Mouse (Mus musculus): ENCODE measurements around the gene Gcnt7. TPM values are rescaled to one million over a fixed set of nuclear protein-coding genes. Genes with fewer than 3 reads are reported as not detected.

Gene Gcnt7
- polyA plus RNA-seq, 1 experiment: not detected

DNA sequence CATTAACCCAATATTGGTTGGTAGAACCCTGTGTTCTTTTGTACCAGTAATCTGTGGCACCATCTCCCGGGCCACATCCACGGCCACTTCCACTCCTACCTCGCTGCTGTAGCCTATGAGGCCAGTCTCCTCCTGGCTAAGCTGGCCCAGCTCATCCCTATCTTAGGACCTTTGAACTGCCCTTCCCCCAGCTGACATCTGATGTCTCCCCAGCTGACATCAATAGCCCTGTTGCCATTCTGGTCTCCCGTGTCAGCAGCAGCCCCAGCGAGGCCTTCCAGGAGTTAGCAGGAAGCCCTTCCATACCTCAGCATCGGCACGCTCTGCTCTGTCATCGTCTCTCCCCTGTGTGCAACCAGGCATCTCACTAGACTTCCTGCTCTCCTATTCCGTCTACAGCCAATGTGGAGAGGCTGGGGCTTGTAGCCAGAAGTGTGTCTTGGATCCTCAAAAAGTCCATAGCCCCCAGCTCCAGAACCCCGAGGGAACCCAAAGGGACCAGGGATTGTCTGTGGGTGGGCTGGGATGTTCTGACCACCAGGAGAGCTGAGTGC, 18.4 kb upstream of the Gcnt7 start:
- Histone ChIP-seq H3K4me1 (ENCODE audit: control insufficient read depth, insufficient read depth, insufficient read length) (no peaks in the 10 kb centered on the region), H3K27me3 (ENCODE audit: control insufficient read depth, insufficient read depth, low read length) (no peaks in the 10 kb centered on the region), H3K4me3 (ENCODE audit: extremely low read depth, insufficient read depth, insufficient read length) (no peak overlapping the region), H3K27ac (ENCODE audit: insufficient read depth, low read length) (no peak overlapping the region), H3K36me3 (ENCODE audit: control insufficient read depth, insufficient read depth, low read length) (no peaks in the 10 kb centered on the region)
- DNase-seq (ENCODE audit: low read depth in 1 of 2, low spot score in 2 of 2): no peak
- no peak for TF ChIP-seq POLR2A (IDR thresholded peaks at IDR 0.05; ENCODE audit: low read depth, low read length)
- no peak for TF ChIP-seq CTCF (IDR thresholded peaks at IDR 0.05; ENCODE audit: extremely low read depth, insufficient read depth, insufficient read length, insufficient replicate concordance)
- WGBS: 23% methylated on average over 10 of the region's 10 CpGs

DNA sequence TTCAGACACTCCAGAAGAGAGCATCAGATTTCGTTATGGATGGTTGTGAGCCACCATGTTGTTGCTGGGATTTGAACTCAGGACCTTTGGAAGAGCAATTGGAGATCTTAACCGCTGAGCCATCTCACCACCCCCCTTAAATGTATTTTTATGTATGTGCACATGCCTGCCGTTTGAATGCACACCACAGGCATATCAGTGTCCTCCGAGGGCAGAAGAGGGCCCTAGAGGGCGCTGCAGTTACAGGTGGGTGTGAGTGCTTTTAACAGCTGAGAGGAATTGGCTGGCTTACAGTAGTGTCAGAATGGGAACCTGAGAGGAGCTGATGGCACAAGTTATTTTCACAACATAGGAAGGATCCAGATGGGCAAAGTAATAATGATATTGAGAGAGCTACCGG, 16.6 kb upstream of the Gcnt7 start:
- Histone ChIP-seq H3K27ac (ENCODE audit: insufficient read depth, low read length) (no peak overlapping the region), H3K4me3 (ENCODE audit: extremely low read depth, insufficient read depth, insufficient read length) (no peak overlapping the region), H3K4me1 (ENCODE audit: control insufficient read depth, insufficient read depth, insufficient read length) (no peaks in the 10 kb centered on the region), H3K27me3 (ENCODE audit: control insufficient read depth, insufficient read depth, low read length) (no peaks in the 10 kb centered on the region), H3K36me3 (ENCODE audit: control insufficient read depth, insufficient read depth, low read length) (peaks cover 1% of the 10 kb centered on the region; the same call in 1 of the 2 replicates)
- WGBS: 33% methylated on average over 6 of the region's 6 CpGs
- DNase-seq (ENCODE audit: low read depth in 1 of 2, low spot score in 2 of 2): peak; percentile 5 to 36
- TF ChIP-seq POLR2A (IDR thresholded peaks at IDR 0.05; ENCODE audit: low read depth, low read length) (no peak), CTCF (IDR thresholded peaks at IDR 0.05; ENCODE audit: extremely low read depth, insufficient read depth, insufficient read length, insufficient replicate concordance) (peak; percentile 20; the same call in 1 of the 2 replicates)

DNA sequence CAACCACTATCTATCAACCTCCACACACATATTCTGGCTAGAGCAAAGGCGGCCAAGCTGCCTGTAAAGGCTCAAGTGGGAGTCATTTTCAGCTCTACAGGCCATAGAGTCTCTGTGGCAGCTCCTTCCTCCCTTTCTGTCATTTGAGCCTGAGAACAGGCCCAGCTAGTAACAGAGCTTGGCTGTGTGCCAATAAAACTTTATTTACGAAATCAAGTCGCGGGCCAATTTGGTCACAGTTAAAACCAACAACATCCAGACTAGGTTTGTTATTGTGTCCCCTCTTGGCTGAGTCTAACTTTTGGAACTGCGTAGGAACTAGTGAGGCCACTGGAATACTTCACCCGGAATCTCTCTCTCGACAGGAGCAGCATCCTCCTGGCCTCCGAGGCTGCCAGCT, 15.2 kb upstream of the Gcnt7 start:
- 79% methylated on average over 8 of the region's 8 CpGs for WGBS
- Histone ChIP-seq H3K27ac (ENCODE audit: insufficient read depth, low read length) (no peak overlapping the region), H3K4me3 (ENCODE audit: extremely low read depth, insufficient read depth, insufficient read length) (no peak overlapping the region), H3K4me1 (ENCODE audit: control insufficient read depth, insufficient read depth, insufficient read length) (no peaks in the 10 kb centered on the region), H3K27me3 (ENCODE audit: control insufficient read depth, insufficient read depth, low read length) (no peaks in the 10 kb centered on the region), H3K36me3 (ENCODE audit: control insufficient read depth, insufficient read depth, low read length) (peaks cover 12% of the 10 kb centered on the region)
- DNase-seq (ENCODE audit: low read depth in 1 of 2, low spot score in 2 of 2): no peak
- TF ChIP-seq POLR2A (IDR thresholded peaks at IDR 0.05; ENCODE audit: low read depth, low read length): no peak
- no peak for TF ChIP-seq CTCF (IDR thresholded peaks at IDR 0.05; ENCODE audit: extremely low read depth, insufficient read depth, insufficient read length, insufficient replicate concordance)

GRCm38 (mm10) chr2:172472318-172472717, 13.9 kb upstream of the Gcnt7 start, which contains the start of gene Fam209:
Gene Fam209, plus strand, starts transcription at chr2:172472520.
- 94% methylated on average over 11 of the region's 11 CpGs for WGBS
- no peaks in the 10 kb centered on the region for H3K4me1 ChIP-seq (ENCODE audit: control insufficient read depth, insufficient read depth, insufficient read length)
- H3K27ac ChIP-seq (ENCODE audit: insufficient read depth, low read length): no peak within 1 kb of the TSS
- H3K4me3 ChIP-seq (ENCODE audit: extremely low read depth, insufficient read depth, insufficient read length): no peak within 1 kb of the TSS
- H3K36me3 ChIP-seq (ENCODE audit: control insufficient read depth, insufficient read depth, low read length): peaks cover 21% of the 10 kb centered on the region
- no peak for TF ChIP-seq POLR2A (IDR thresholded peaks at IDR 0.05; ENCODE audit: low read depth, low read length)
- no peak for TF ChIP-seq CTCF (IDR thresholded peaks at IDR 0.05; ENCODE audit: extremely low read depth, insufficient read depth, insufficient read length, insufficient replicate concordance)
- DNase-seq (ENCODE audit: low read depth in 1 of 2, low spot score in 2 of 2): no peak
- H3K27me3 ChIP-seq (ENCODE audit: control insufficient read depth, insufficient read depth, low read length): no peaks in the 10 kb centered on the region

DNA sequence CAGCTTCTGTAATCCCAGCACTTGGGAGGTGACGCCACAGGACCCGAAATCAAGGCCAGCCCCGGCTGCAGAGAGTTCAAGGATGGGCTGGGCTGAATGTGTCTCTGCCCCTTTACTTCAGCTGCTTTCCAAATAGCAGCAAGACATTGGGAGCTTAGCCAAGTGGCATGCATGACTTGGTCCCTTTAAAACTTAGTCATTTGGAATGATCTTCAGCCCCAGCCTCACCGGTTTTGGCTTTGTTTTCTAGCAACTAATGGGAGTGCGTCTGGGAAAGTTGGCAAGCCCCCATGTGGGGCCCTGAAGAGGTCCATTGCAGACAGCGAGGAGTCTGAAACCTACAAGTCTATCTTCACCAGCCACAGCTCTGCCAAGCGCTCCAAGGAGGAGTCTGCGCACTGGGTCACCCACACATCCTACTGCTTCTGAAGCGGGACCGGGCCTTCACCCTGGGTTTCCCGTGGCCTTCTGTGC, 10.0 kb upstream of the Gcnt7 start:
- Histone ChIP-seq H3K4me1 (ENCODE audit: control insufficient read depth, insufficient read depth, insufficient read length) (no peaks in the 10 kb centered on the region), H3K27me3 (ENCODE audit: control insufficient read depth, insufficient read depth, low read length) (no peaks in the 10 kb centered on the region), H3K27ac (ENCODE audit: insufficient read depth, low read length) (no peak overlapping the region), H3K36me3 (ENCODE audit: control insufficient read depth, insufficient read depth, low read length) (peaks cover 47% of the 10 kb centered on the region), H3K4me3 (ENCODE audit: extremely low read depth, insufficient read depth, insufficient read length) (no peak overlapping the region)
- TF ChIP-seq CTCF (IDR thresholded peaks at IDR 0.05; ENCODE audit: extremely low read depth, insufficient read depth, insufficient read length, insufficient replicate concordance) (no peak), POLR2A (IDR thresholded peaks at IDR 0.05; ENCODE audit: low read depth, low read length) (no peak)
- 94% methylated on average over 11 of the region's 11 CpGs for WGBS
- DNase-seq (ENCODE audit: low read depth in 1 of 2, low spot score in 2 of 2): no peak

- 95% methylated on average over 5 of the region's 5 CpGs for WGBS
- no peaks in the 10 kb centered on the region for H3K27me3 ChIP-seq (ENCODE audit: control insufficient read depth, insufficient read depth, low read length)
- no peak overlapping the region for H3K4me3 ChIP-seq (ENCODE audit: extremely low read depth, insufficient read depth, insufficient read length)
- DNase-seq (ENCODE audit: low read depth in 1 of 2, low spot score in 2 of 2): no peak
- TF ChIP-seq CTCF (IDR thresholded peaks at IDR 0.05; ENCODE audit: extremely low read depth, insufficient read depth, insufficient read length, insufficient replicate concordance): no peak
- TF ChIP-seq POLR2A (IDR thresholded peaks at IDR 0.05; ENCODE audit: low read depth, low read length): no peak
- no peak overlapping the region for H3K27ac ChIP-seq (ENCODE audit: insufficient read depth, low read length)
- H3K4me1 ChIP-seq (ENCODE audit: control insufficient read depth, insufficient read depth, insufficient read length): no peaks in the 10 kb centered on the region
- peaks cover 52% of the 10 kb centered on the region for H3K36me3 ChIP-seq (ENCODE audit: control insufficient read depth, insufficient read depth, low read length)
Measured at GRCm38 (mm10) chr2:172467206-172467605, 8.8 kb upstream of the Gcnt7 start.

GRCm38 (mm10) chr2:172466427-172467132, 8.2 kb upstream of the Gcnt7 start:
- Histone ChIP-seq H3K27me3 (ENCODE audit: control insufficient read depth, insufficient read depth, low read length) (no peaks in the 10 kb centered on the region), H3K27ac (ENCODE audit: insufficient read depth, low read length) (no peak overlapping the region), H3K36me3 (ENCODE audit: control insufficient read depth, insufficient read depth, low read length) (peaks cover 58% of the 10 kb centered on the region), H3K4me3 (ENCODE audit: extremely low read depth, insufficient read depth, insufficient read length) (no peak overlapping the region), H3K4me1 (ENCODE audit: control insufficient read depth, insufficient read depth, insufficient read length) (no peaks in the 10 kb centered on the region)
- DNase-seq (ENCODE audit: low read depth in 1 of 2, low spot score in 2 of 2): no peak
- WGBS: 92% methylated on average over 11 of the region's 11 CpGs
- TF ChIP-seq CTCF (IDR thresholded peaks at IDR 0.05; ENCODE audit: extremely low read depth, insufficient read depth, insufficient read length, insufficient replicate concordance) (no peak), POLR2A (IDR thresholded peaks at IDR 0.05; ENCODE audit: low read depth, low read length) (no peak)

Measured in spleen, adult 2 months (tissue).